Mouse (Mus musculus): ENCODE measurements around the gene Slc35f1. TPM values are rescaled to one million over a fixed set of nuclear protein-coding genes. Genes with fewer than 3 reads are reported as not detected.
"Not testable (repeated sequence)": the region's sequence is repeated elsewhere in the genome, so short reads cannot be mapped to it uniquely, and the experiment has no call there.

Gene Slc35f1
- total RNA-seq, 2 experiments from 2014 or later = 0.31 to 0.50 TPM

- TF ChIP-seq CTCF (IDR thresholded peaks at IDR 0.05) = no peak
- Histone ChIP-seq H3K27ac (no peak overlapping the region), H3K4me3 (no peak overlapping the region)
- intact Hi-C loops (cut with DNase I) = no loop called here
- no peak for DNase-seq
Observed at GRCm38 (mm10) chr10:52812861-52813260, 122.5 kb downstream of the Slc35f1 start.

DNA sequence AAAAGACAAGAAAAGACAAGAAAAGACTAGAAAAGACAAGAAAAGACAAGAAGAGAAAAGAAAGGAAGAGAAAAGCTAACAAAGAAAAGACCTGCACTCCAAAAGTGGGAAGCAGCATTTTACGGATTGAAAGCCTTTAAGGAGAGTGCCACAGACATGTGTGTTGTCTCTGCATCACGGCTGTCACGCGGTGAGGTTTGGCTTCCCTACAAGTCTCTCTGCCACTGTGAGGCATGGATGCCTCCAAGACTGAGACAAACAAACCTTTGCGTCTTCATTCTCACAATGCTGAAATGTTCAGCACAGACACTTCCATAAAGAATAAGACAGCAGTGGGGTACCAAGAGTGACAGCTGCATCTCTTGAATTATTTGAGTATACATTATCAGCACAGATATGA is 124.0 kb downstream of the Slc35f1 start:
- Histone ChIP-seq H3K27ac (no peak overlapping the region), H3K4me3 (no peak overlapping the region)
- no peak for TF ChIP-seq CTCF (IDR thresholded peaks at IDR 0.05)
- intact Hi-C loops (cut with DNase I) = no loop called here
- no peak for DNase-seq

DNA sequence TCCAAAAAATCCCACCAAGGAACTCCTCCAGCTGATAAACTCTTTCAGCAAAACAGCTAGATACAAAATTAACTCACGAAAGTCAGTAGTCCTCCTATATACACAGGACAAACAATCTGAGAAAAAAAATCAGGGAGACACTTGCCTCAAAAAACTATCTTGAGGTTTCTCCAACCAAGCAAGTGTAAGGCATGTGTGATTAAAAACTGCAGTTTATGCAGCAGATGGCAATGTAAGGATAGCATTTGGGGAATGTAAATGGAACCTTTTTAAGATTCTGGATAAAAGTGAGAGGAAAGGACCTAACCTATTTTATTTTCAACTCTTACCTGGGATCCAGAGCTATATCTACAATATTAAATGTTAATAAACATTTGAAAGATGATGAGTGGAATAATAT is 129.3 kb downstream of the Slc35f1 start:
- intact Hi-C loops (cut with DNase I) = no loop called here
- no peak for TF ChIP-seq CTCF (IDR thresholded peaks at IDR 0.05)
- Histone ChIP-seq H3K4me3 (no peak overlapping the region), H3K27ac (no peak overlapping the region)
- no peak for DNase-seq

DNA sequence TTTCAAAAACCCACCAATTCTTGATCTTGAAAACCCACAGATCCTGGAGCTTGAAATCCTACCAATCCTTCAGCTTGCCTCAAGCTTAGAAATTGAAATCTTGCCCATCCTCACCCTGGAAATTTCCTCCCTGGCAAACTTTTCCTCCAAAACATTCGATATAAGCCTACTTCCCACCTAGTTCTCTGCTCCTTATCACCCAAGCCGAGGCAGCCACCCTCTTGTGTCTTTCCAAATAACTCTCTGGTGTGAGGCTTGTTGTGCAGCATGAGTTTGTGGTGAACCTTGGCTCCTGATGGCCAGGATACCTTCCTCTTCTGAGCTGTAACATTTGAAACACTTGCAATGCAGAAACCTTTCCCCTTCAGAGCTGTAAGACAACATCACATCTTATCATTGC is 132.6 kb downstream of the Slc35f1 start:
- DNase-seq = no peak
- no peak for TF ChIP-seq CTCF (IDR thresholded peaks at IDR 0.05)
- H3K4me3 ChIP-seq = no peak overlapping the region
- intact Hi-C loops (cut with DNase I) = no loop called here
- no peak overlapping the region for H3K27ac ChIP-seq

DNA sequence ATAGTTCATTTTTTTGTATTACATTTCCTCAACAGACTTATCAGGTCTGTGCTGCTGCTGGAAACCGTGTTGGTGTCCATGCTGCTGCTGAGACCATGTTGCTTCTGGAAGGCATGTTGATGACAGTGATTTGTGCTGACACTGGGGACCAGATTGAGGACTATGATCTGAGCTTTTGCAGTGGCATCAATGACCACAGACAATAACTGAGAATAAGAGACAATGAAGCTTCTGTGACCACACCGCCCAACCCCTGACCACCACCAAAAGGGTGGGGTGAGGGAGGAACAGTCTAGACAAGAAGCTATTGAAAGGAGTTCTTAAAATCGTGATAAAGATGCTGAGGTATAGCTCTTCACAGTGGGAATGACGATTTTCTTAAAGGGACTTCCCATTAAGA is 135.4 kb downstream of the Slc35f1 start:
- DNase-seq = no peak
- no peak for TF ChIP-seq CTCF (IDR thresholded peaks at IDR 0.05)
- intact Hi-C loops (cut with DNase I) = no loop called here
- Histone ChIP-seq H3K27ac (no peak overlapping the region), H3K4me3 (no peak overlapping the region)

DNA sequence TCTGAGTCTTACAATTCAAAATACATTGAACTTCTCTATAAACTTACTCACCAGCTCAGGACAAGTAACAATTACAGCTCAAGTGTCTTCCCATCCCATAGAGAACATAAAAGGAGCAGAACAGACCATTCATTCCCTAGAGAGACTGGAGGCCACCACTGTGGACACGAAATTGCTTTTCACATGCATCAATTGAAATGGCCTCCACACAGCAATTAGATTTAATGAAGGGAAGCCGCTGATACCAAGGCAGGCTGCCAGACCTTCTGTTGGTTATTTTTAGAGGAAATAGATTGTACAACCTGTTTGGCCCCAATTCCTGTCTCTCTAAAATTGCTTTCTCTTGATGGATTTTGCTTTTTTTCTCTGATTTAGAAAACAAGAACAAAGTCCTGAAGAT is 150.5 kb downstream of the Slc35f1 start:
- no peak for DNase-seq
- H3K4me3 ChIP-seq = no peak overlapping the region
- intact Hi-C loops (cut with DNase I) = no loop called here
- H3K27ac ChIP-seq = no peak overlapping the region
- TF ChIP-seq CTCF (IDR thresholded peaks at IDR 0.05) = no peak

- intact Hi-C loops (cut with DNase I) = no loop called here
- H3K4me3 ChIP-seq = no peak overlapping the region
- no peak for TF ChIP-seq CTCF (IDR thresholded peaks at IDR 0.05)
- no peak for DNase-seq
- no peak overlapping the region for H3K27ac ChIP-seq
Observed at GRCm38 (mm10) chr10:52851994-52852393, 161.7 kb downstream of the Slc35f1 start.

DNA sequence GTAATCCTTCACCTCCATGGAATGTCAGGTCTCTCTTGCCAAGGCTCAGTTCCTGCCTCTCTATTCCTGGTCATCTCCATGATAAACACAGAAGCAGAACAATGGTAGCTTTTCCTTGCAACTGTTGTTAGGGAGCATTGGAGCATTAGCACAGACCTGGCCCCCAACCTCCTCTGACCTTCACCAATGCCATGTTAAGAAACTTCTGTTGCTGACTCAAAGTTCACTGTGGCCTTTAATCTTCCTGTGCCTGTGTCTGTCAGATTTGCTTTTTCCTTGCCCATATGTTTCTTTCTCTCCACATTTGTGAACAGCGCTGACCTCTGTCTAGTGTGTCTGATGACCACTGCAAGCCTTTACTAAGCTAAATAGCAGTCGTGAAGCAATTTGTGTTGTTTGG is 170.5 kb downstream of the Slc35f1 start:
- DNase-seq = no peak
- no peak overlapping the region for H3K27ac ChIP-seq
- TF ChIP-seq CTCF (IDR thresholded peaks at IDR 0.05) = no peak
- intact Hi-C loops (cut with DNase I) = no loop called here
- H3K4me3 ChIP-seq = no peak overlapping the region

DNA sequence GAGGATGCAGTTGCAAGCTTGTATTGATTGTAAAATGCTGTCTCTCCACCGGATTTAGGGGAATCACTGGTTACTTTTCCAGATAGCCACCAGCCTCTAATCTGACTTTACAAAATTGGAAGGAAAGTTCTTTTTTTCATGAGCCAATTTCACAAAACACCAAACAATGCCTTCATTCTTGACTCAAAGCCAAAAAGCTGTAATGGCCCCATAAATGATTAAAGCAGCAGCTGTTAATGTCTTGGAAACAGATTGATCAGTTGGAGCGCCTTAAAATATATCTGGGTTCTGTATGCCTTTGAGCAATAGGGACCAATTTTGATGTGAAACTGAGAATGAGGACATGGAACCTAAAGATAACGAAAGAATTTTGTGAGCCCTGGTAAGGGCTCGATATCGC is 174.6 kb downstream of the Slc35f1 start:
- TF ChIP-seq CTCF (IDR thresholded peaks at IDR 0.05) = no peak
- no peak overlapping the region for H3K27ac ChIP-seq
- no peak for DNase-seq
- no peak overlapping the region for H3K4me3 ChIP-seq
- intact Hi-C loops (cut with DNase I) = no loop called here

DNA sequence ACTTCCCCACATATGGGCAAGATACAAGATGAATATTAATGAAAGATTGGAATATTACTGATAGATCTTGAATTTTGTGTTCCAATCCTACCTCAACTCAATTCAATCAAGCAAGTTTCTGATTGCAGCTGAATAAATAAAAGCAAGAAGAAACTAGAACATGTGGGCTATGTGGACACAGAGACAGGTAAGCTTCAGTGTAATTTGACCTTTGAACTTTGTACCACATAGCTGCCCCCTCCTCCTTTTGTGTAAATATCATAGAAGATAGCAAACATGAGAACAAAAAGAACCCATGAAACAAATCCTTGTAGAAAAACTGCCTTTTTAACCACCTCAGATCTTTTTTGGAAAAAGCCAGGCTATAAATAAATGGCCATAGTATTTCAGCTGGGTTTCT is 180.8 kb downstream of the Slc35f1 start:
- TF ChIP-seq CTCF (IDR thresholded peaks at IDR 0.05) = no peak
- H3K4me3 ChIP-seq = no peak overlapping the region
- intact Hi-C loops (cut with DNase I) = no loop called here

DNA sequence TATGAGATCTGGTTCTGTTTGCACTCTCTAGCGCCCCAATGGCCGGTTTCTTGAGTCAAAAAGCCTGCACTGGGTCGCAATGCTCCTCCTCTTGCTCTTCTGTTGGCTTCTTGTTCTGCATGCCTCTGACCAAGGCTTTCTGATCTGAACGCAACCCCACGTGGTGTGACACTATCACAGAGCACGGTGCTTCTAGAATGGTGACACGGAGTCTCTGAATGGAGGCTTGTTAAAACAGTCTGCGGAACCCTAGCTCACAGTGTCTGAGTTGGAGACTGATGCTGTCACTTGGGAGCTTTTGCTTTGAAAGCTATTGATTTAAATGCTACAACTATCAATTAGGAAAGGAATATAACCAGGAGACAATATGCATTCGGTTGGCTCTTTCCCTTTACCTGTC is 183.8 kb downstream of the Slc35f1 start:
- Histone ChIP-seq H3K27ac (no peak overlapping the region), H3K4me3 (no peak overlapping the region)
- TF ChIP-seq CTCF (IDR thresholded peaks at IDR 0.05) = no peak
- intact Hi-C loops (cut with DNase I) = no loop called here
- DNase-seq = no peak

More for the DNA sequence above, 180.8 kb downstream of the Slc35f1 start:
- no peak overlapping the region for H3K27ac ChIP-seq
- DNase-seq = no peak

DNA sequence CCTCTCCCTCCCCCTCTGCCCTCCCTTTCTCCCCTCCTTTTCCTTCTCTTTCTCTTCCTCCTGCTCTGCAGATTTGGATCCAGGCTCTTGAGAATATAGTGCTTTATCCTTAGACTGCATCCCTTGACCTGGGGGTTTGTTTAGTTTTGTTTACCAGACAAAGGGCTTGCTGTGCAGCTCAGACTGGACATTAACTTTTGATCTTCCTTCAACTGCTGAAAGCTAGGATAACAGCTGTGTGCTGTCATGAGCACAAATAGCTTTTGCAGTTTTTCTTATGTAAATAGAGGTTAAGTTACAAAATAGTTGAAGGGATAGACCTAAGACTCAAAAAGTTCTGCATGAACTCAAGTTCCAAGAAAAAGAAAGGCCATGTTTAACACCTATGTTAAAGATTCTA is 184.4 kb downstream of the Slc35f1 start:
- Histone ChIP-seq H3K27ac (no peak overlapping the region), H3K4me3 (no peak overlapping the region)
- intact Hi-C loops (cut with DNase I) = no loop called here
- no peak for DNase-seq
- TF ChIP-seq CTCF (IDR thresholded peaks at IDR 0.05) = no peak

GRCm38 (mm10) chr10:52877263-52878021 is 187.1 kb downstream of the Slc35f1 start:
- intact Hi-C loops (cut with DNase I) = no loop called here
- H3K27ac ChIP-seq = no peak overlapping the region
- TF ChIP-seq CTCF (IDR thresholded peaks at IDR 0.05) = no peak

GRCm38 (mm10) chr10:52878093-52878801 is 187.9 kb downstream of the Slc35f1 start:
- H3K4me3 ChIP-seq = no peak overlapping the region
- intact Hi-C loops (cut with DNase I) = no loop called here
- H3K27ac ChIP-seq = no peak overlapping the region
- no peak for TF ChIP-seq CTCF (IDR thresholded peaks at IDR 0.05)
- no peak for DNase-seq

More at GRCm38 (mm10) chr10:52877263-52878021, 187.1 kb downstream of the Slc35f1 start:
- H3K4me3 ChIP-seq = no peak overlapping the region
- DNase-seq = no peak

DNA sequence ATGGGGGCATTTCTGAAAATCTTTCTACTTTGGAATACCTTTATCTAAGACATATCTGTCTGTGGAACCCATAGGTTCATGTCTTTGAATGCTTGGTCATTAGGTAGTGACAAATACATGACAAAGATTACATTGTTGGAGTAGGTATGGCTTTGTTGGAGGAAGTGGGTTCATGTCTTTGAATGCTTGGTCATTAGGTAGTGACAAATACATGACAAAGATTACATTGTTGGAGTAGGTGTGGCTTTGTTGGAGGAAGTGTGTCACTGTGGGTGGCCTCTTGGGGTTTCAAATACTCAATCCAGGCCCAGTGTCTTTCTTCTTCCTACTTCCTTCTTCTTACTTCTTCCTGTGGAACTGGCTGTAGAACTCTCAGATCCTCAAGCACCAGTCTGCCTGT is 206.4 kb downstream of the Slc35f1 start:
- DNase-seq; intact Hi-C loops (cut with DNase I); H3K27ac ChIP-seq; H3K4me3 ChIP-seq: not testable (repeated sequence)
